Mouse (Mus musculus): Measurements from ENCODE around the gene Grin2a. TPM values are rescaled to one million over a fixed set of nuclear protein-coding genes. Genes with fewer than 3 reads are reported as not detected.

The Grin2a gene
- total and polyA plus RNA-seq, 2 experiments: not detected

GRCm38 (mm10) chr16:10009743-10010142 lies 14.4 kb upstream of the Grin2a start:
- WGBS: 53% methylated on average over 1 of the region's 1 CpGs
- no peak overlapping the region for H3K4me3 ChIP-seq (ENCODE audit: insufficient read depth, low read depth, low read length)
- H3K79me2 ChIP-seq (ENCODE audit: control insufficient read depth, insufficient read depth, low read length): no peaks in the 10 kb centered on the region
- no peak overlapping the region for H3K9ac ChIP-seq (ENCODE audit: low read depth, low read length)
- no peaks in the 10 kb centered on the region for H3K4me1 ChIP-seq (ENCODE audit: control insufficient read depth, insufficient read depth, low read length)
- H3K27me3 ChIP-seq (ENCODE audit: control insufficient read depth, insufficient read depth, low read length): no peaks in the 10 kb centered on the region
- no peak for DNase-seq (ENCODE audit: extremely low read depth, low read depth, low spot score)
- no peak for TF ChIP-seq POLR2A (IDR thresholded peaks at IDR 0.05; ENCODE audit: extremely low read depth, insufficient read depth, low read length)
- no peak for TF ChIP-seq CTCF (IDR thresholded peaks at IDR 0.05; ENCODE audit: low read depth, low read length)
- H3K36me3 ChIP-seq (ENCODE audit: control insufficient read depth, insufficient read depth, low read length): no peaks in the 10 kb centered on the region
- H3K27ac ChIP-seq (replicated peaks; ENCODE audit: insufficient read depth, low read depth, low read length): no peak overlapping the region

- Histone ChIP-seq H3K4me1 (ENCODE audit: control insufficient read depth, insufficient read depth, low read length) (no peaks in the 10 kb centered on the region), H3K79me2 (ENCODE audit: control insufficient read depth, insufficient read depth, low read length) (no peaks in the 10 kb centered on the region), H3K27me3 (ENCODE audit: control insufficient read depth, insufficient read depth, low read length) (no peaks in the 10 kb centered on the region), H3K9ac (ENCODE audit: low read depth, low read length) (no peak overlapping the region), H3K36me3 (ENCODE audit: control insufficient read depth, insufficient read depth, low read length) (no peaks in the 10 kb centered on the region), H3K27ac (replicated peaks; ENCODE audit: insufficient read depth, low read depth, low read length) (no peak overlapping the region), H3K4me3 (ENCODE audit: insufficient read depth, low read depth, low read length) (no peak overlapping the region)
- TF ChIP-seq CTCF (IDR thresholded peaks at IDR 0.05; ENCODE audit: low read depth, low read length): no peak
- TF ChIP-seq POLR2A (IDR thresholded peaks at IDR 0.05; ENCODE audit: extremely low read depth, insufficient read depth, low read length): no peak
- 84% methylated on average over 5 of the region's 5 CpGs for WGBS
- DNase-seq (ENCODE audit: extremely low read depth, low read depth, low spot score): no peak
These were observed 10.2 kb upstream of the Grin2a start for GRCm38 (mm10) chr16:10005606-10006005.

GRCm38 (mm10) chr16:10004096-10004495 lies 8.7 kb upstream of the Grin2a start:
- WGBS: 78% methylated on average over 4 of the region's 4 CpGs
- no peak for TF ChIP-seq POLR2A (IDR thresholded peaks at IDR 0.05; ENCODE audit: extremely low read depth, insufficient read depth, low read length)
- no peak for TF ChIP-seq CTCF (IDR thresholded peaks at IDR 0.05; ENCODE audit: low read depth, low read length)
- no peak for DNase-seq (ENCODE audit: extremely low read depth, low read depth, low spot score)
- Histone ChIP-seq H3K27ac (replicated peaks; ENCODE audit: insufficient read depth, low read depth, low read length) (no peak overlapping the region), H3K27me3 (ENCODE audit: control insufficient read depth, insufficient read depth, low read length) (no peaks in the 10 kb centered on the region), H3K79me2 (ENCODE audit: control insufficient read depth, insufficient read depth, low read length) (no peaks in the 10 kb centered on the region), H3K36me3 (ENCODE audit: control insufficient read depth, insufficient read depth, low read length) (no peaks in the 10 kb centered on the region), H3K4me1 (ENCODE audit: control insufficient read depth, insufficient read depth, low read length) (no peaks in the 10 kb centered on the region), H3K9ac (ENCODE audit: low read depth, low read length) (no peak overlapping the region), H3K4me3 (ENCODE audit: insufficient read depth, low read depth, low read length) (no peak overlapping the region)

- DNase-seq (ENCODE audit: extremely low read depth, low read depth, low spot score): no peak
- Histone ChIP-seq H3K36me3 (ENCODE audit: control insufficient read depth, insufficient read depth, low read length) (no peaks in the 10 kb centered on the region), H3K27ac (replicated peaks; ENCODE audit: insufficient read depth, low read depth, low read length) (no peak overlapping the region), H3K27me3 (ENCODE audit: control insufficient read depth, insufficient read depth, low read length) (no peaks in the 10 kb centered on the region), H3K4me3 (ENCODE audit: insufficient read depth, low read depth, low read length) (no peak overlapping the region), H3K9ac (ENCODE audit: low read depth, low read length) (no peak overlapping the region), H3K79me2 (ENCODE audit: control insufficient read depth, insufficient read depth, low read length) (no peaks in the 10 kb centered on the region), H3K4me1 (ENCODE audit: control insufficient read depth, insufficient read depth, low read length) (no peaks in the 10 kb centered on the region)
- 38% methylated on average over 1 of the region's 1 CpGs for WGBS
- TF ChIP-seq CTCF (IDR thresholded peaks at IDR 0.05; ENCODE audit: low read depth, low read length) (no peak), POLR2A (IDR thresholded peaks at IDR 0.05; ENCODE audit: extremely low read depth, insufficient read depth, low read length) (no peak)
These were observed 7.6 kb upstream of the Grin2a start for GRCm38 (mm10) chr16:10003001-10003400.

- Histone ChIP-seq H3K36me3 (ENCODE audit: control insufficient read depth, insufficient read depth, low read length) (no peaks in the 10 kb centered on the region), H3K9ac (ENCODE audit: low read depth, low read length) (no peak overlapping the region), H3K27ac (replicated peaks; ENCODE audit: insufficient read depth, low read depth, low read length) (no peak overlapping the region), H3K4me1 (ENCODE audit: control insufficient read depth, insufficient read depth, low read length) (no peaks in the 10 kb centered on the region), H3K4me3 (ENCODE audit: insufficient read depth, low read depth, low read length) (no peak overlapping the region), H3K27me3 (ENCODE audit: control insufficient read depth, insufficient read depth, low read length) (no peaks in the 10 kb centered on the region), H3K79me2 (ENCODE audit: control insufficient read depth, insufficient read depth, low read length) (no peaks in the 10 kb centered on the region)
- no peak for DNase-seq (ENCODE audit: extremely low read depth, low read depth, low spot score)
- TF ChIP-seq CTCF (IDR thresholded peaks at IDR 0.05; ENCODE audit: low read depth, low read length) (no peak), POLR2A (IDR thresholded peaks at IDR 0.05; ENCODE audit: extremely low read depth, insufficient read depth, low read length) (no peak)
- 27% methylated on average over 1 of the region's 1 CpGs for WGBS
These were observed 6.2 kb upstream of the Grin2a start for GRCm38 (mm10) chr16:10001601-10002000.

GRCm38 (mm10) chr16:9999926-10000325 lies 4.6 kb upstream of the Grin2a start:
- no peaks in the 10 kb centered on the region for H3K79me2 ChIP-seq (ENCODE audit: control insufficient read depth, insufficient read depth, low read length)
- DNase-seq (ENCODE audit: extremely low read depth, low read depth, low spot score): no peak
- no peak overlapping the region for H3K27ac ChIP-seq (replicated peaks; ENCODE audit: insufficient read depth, low read depth, low read length)
- WGBS: 68% methylated on average over 5 of the region's 5 CpGs
- no peak overlapping the region for H3K4me3 ChIP-seq (ENCODE audit: insufficient read depth, low read depth, low read length)
- no peaks in the 10 kb centered on the region for H3K4me1 ChIP-seq (ENCODE audit: control insufficient read depth, insufficient read depth, low read length)
- peaks cover 2% of the 10 kb centered on the region for H3K27me3 ChIP-seq (ENCODE audit: control insufficient read depth, insufficient read depth, low read length)
- H3K36me3 ChIP-seq (ENCODE audit: control insufficient read depth, insufficient read depth, low read length): no peaks in the 10 kb centered on the region
- no peak for TF ChIP-seq POLR2A (IDR thresholded peaks at IDR 0.05; ENCODE audit: extremely low read depth, insufficient read depth, low read length)
- TF ChIP-seq CTCF (IDR thresholded peaks at IDR 0.05; ENCODE audit: low read depth, low read length): no peak
- H3K9ac ChIP-seq (ENCODE audit: low read depth, low read length): no peak overlapping the region

Data from liver, adult 2 months (tissue).